Mouse (Mus musculus) cortical plate, adult 2 months (tissue): ENCODE measurements at regions not wholly inside any gene's neighbourhood (a gene's known extent, or its start where the extent isn't known, plus 50 kb on each side); places are given as distances from the start of the nearest gene placed in this dataset.

Source experiments
- CTCF ChIP-seq: fragments of 200-500 bp; IDR thresholded peaks from 2 replicates; pipeline ENCODE4 v1.5.1; 2011; ENCODE audit warnings: mild to moderate bottlenecking, control low read depth, low read length; ENCODE audit not compliant: insufficient read depth; ENCODE audit errors: extremely low read depth
- POLR2A ChIP-seq: fragments of 200-500 bp; IDR thresholded peaks from 2 replicates; pipeline ENCODE4 v1.6.1; 2011; ENCODE audit warnings: mild to moderate bottlenecking, low read length, control low read depth; ENCODE audit not compliant: insufficient read depth; ENCODE audit errors: extremely low read depth

DNA sequence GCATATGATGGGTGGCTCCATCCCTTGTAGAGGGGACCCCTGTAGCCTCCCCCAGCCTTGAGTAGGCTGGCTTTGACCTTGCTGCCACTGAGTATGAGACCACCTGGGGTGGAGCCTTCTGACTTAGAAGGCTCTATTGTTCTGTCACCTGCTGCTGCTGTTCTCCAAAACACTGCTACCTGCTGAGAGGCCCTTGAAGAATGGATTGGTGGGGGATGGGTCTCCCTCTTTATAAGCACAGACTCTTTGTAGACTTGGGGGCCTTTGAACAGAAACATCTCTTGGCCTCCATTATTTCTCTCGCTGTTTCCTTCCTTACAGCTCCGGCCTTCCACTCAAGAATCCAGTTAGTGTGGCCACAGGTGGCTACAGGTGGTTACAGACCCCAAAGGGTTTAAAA is 576.1 kb upstream of the 4930452B06Rik start:
- TF ChIP-seq CTCF, result no peak
- no peak for TF ChIP-seq POLR2A
